Mouse (Mus musculus): ENCODE measurements around the gene Exoc6.

GRCm38 (mm10) chr19:37574802-37575201, 24.6 kb downstream of the Exoc6 start:
- TF ChIP-seq TAL1 (IDR thresholded peaks at IDR 0.05; ENCODE audit: low read length): no peak
- no peak for TF ChIP-seq GATA1 (IDR thresholded peaks at IDR 0.05; ENCODE audit: low read length)

Measured in erythroblast, embryonic 14.5 days (primary cell).